Mouse (Mus musculus): Measurements from ENCODE around the gene Rpl7a.

DNA sequence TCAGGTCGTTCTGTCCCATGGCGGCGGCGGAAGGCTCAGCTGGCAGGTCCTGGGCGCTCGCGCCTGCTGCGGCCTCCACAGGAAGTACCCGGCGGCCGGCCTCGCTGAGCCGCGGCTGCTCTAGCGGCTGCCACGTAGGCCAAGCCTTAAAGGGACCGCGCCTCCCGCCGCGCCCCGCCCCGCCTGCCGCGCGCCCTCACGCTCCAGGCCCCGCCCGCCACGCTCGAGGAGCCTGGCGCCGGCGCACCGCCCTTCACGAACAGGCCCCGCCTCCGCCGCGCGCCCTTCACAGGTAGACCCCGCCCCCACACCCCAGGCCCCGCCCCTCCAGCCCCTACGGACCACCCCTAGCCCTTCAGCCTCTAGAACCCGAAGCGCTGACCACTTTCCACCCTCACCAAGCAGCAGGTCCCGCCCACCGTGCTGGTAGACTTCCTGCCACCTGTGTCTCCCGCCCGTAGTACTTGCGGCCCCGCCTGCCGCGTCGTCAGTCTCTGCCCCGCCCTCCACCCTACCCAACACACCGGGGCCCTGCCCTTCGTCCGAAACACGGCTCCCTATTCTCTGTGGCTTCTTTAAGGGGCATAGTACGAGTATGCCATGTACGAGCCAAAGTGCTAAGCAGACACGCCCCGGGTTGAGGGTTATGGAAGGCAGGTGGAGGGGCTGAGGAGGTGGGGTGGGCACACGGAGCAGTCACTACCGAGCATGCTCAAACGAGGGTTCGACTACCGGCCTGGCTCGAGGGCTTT, 22.9 kb downstream of the Rpl7a start, which contains the start of the genes Surf4 and Stkld1:
- TF ChIP-seq TAL1 (IDR thresholded peaks at IDR 0.05; ENCODE audit: low read length) (no peak), GATA1 (IDR thresholded peaks at IDR 0.05; ENCODE audit: low read length) (no peak)
